Mouse (Mus musculus) frontal cortex, postnatal 25 days (tissue): ENCODE data around the gene Tns3.

Experiments
- DNase-seq, 2 experiments: peaks; one replicate each; pipeline ENCODE4 v3.0.0; 2022; ENCODE audit warnings: low spot score in 2 of 2

The Tns3 gene

DNA sequence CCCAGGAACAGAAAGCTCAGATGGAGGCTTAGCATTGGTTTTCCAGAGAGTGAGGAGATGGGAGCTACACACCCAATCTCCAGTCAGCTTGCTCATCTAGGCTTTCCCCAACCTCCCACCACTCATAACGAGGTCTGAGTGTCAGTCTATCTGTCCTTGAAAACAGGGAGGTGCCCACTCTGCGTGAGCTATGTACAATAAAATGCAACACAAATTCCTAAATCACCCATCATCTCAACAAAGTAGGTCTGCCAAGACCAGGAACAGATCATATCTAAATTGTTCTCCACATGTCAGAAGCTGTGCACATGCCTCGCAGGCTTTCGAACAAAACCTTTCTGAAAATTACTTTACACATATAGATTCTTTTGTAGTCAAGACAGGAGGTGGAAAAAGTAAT lies 134.3 kb downstream of the Tns3 start:
- DNase-seq, result no peak

DNA sequence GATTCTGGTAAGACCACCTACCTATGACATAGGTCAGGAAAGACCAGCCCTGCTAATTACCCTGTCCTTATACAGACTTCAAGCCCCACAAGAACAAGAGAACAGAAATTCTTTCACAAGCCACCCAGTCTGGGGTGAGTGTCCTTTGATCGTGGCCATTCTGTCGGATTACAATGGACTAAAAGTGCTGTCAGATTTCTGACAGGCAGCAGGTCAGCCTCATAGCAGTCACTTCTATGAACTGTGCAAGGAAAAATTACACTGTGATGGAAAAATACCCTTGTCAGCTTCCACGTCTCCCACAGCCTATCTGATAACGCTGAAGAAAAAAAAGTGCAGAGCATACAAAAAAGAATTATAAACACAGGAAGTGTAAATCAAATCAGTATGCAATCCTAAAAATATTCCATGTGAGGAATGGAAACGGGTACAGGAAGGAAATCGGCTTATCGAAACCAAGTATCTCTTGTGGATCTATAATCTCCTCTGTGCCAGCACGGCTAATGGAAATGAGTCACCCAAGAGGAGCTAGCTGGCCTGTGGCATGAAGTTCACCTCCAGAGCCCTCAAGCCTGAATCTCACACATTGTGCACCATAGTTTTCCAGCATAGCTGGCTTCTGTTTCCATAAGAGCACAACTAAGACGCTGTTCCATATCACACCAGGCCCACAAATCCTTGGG lies 138.7 kb downstream of the Tns3 start:
- DNase-seq, result no peak

DNA sequence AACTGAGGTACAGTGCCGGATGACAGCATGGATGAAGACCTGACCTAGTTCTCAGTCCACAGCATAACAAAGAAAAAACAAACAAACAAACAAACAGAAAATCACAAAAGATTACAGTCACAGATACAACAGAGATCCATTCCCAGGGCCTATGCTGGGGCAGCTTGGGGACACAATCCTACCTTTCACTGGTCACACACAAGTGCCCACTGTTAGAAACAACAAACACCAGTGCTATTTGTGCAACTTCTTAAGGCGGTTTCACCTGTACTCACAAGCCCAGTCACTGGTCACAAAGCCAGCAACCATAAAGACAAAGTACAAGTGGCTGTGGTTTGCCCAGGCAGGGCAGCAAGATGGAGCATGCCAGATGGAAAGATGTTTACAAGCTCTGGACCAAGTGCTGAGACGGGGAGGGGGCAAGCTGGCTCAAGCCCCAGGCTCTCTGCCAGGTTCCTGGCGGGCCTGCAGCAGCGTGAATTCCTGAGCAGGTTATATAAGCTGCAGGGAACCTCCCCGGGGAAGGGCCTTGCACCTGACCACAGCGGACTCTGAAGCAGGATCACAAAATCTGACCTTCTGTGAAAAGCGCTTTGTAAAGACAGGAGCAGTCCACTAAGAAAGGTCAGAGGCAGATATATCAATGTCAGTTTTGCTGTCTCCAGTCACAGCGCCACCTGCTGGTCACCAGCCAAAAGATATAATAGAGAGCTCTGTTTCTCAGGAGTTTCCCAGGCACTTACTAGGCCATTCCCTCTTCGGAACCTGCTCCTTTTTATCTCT lies 140.8 kb downstream of the Tns3 start:
- peak; percentile 68 to 70 for DNase-seq

DNA sequence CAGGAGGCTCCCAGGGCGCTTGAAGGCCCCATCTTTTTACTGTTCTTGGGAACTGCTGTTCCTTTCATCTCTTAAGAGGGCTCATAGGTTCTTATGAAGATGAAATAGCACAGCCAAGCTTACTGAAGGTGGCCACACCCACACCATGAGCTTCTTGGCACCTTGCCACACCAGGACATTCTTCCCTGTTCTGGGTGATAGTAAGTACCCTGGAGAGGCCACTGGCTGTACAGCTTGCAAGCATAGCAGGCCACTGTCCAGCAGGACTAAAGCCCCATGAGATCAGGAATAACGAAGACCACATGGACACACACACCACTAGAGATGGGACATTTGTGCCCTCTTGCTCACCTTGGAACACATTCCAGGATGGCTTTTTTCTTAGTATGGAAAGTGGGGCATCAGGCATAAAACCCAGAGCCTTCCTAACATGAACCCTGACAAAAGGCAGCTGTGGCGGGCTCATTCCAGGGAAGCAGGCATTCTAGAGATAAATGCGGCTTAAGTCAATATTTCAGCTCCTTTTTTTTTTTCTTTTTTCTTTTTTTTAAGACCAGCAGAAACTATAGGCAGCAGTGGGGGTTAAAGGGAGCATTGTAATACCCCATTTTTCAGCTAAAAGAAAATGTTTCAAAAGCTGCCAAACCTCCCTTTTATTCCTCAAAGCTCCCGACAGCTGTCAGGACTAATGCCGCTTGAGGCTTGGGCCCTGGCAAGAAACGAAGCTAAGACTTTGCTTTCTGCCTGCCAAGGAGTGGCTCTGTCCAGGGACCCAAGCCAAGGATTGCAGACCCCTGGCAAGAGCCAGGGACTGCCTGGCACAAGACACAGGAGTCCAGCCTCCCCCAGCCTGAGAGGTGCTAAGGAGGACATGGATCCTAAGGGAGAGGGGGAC lies 150.7 kb downstream of the Tns3 start:
- DNase-seq, result no peak

DNA sequence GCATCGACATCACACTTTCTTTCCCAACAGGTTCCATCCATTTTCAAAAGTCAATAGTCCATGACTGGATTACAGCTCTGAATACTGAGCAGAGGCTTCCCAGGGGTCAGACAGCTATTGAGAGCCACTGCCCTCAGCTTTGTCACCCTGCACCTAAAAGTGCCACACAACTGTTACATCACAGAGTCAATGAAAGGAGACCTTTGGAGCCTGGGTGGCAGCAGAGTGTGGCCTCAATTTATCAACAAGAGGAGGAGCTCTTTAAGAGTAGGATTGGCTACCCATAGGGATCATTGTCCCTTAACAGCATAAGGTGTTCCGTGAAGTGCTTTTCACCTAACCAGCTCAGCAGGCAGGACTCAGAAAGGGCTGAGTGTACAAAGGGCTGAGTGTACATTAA lies 154.0 kb downstream of the Tns3 start:
- no peak for DNase-seq

DNA sequence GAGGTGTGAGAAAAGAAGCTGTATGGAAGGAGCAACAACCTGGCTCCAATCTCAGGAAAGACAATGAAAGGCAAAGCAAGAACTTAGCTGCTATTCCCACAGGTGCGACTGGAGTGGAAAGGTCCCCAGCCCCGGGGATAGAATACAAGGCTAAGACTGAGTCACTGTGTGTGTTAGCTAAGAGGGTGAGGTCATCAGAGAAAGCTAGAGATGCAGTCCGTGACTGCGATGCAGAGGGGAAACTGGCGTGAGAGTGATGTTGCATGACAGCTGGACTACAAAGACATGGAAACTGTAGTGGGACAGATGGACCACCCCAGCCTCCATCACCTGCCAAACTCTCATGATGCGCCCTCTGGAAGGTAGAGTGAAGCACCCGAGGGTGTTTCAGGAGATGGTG lies 154.7 kb downstream of the Tns3 start:
- no peak for DNase-seq

DNA sequence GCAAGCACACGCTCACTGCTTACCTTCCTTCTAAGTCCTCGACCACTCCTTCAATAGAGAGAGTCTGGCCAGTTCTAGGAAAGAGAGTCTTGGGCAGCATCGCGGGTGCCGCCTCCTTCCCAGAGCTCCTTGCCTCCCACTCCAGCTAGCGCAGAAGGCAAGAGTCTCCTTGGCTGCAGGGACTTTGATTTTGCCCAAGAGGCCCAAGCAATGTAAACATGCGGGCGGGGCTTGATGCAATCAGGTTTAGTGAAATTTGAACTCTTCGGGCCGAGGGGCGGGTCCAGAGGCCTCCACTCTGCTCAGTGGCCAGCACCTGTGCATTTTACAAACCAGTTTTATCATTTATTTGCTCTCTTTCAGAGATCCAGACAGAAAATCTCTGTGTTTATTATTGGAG lies 160.6 kb downstream of the Tns3 start:
- DNase-seq, result no peak

DNA sequence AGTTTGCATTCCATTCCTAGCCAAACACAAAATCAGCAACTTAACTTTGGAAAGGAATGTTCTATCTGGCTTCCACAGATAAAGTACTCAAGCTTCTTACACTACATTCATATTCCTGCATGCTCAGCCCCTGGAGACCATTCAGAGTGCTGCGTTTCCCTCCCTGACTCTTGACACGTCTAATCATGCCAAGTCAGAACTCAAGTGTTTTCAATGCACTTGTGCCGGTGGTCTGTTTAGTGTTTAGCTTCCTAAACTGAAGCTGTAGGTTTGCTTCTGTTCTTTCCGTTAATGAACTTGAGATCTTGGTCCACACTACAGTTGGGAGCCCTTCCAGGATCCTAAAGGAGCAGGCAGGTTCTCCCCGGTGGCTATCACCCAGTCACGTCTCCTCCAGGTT lies 163.5 kb downstream of the Tns3 start:
- no peak for DNase-seq

DNA sequence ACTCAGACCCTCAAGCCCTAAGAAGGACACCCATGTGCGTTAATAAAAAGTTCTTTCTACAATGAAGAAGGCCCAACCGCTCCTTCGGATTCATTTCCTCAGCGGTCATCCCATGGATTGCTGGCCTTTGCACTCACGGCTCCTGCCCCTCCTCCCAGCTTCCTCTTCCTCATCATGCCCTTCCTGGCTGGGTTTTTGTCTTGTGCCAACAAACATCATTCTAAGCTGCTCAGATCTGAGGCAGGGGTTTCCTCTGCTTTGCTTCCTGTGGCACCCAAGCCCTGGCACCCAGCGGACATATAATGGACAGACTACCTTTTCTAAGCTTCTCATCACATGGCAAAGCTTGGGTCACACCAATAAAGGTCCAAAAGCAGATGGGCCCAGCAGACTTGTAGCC lies 167.2 kb downstream of the Tns3 start:
- DNase-seq, result no peak

DNA sequence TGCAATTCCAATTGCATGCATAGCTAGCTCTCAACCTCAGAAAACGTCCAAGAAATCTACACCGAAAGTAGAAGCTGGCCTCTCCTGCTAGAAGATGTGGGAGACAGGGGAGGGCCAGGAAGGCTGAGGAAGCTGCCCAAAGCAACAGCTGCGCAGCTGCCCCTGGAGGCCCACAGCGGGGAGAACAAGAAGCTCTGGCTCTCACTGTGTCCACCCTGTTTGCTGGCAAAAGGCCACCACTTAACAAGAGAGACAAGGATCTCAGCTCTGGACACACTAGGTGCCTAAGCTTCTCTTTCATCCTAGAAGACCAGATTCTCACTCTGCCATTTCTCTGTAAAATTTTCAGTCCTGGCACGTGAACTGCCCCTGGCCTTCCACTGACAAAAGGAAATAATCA lies 167.6 kb downstream of the Tns3 start:
- DNase-seq, result no peak

DNA sequence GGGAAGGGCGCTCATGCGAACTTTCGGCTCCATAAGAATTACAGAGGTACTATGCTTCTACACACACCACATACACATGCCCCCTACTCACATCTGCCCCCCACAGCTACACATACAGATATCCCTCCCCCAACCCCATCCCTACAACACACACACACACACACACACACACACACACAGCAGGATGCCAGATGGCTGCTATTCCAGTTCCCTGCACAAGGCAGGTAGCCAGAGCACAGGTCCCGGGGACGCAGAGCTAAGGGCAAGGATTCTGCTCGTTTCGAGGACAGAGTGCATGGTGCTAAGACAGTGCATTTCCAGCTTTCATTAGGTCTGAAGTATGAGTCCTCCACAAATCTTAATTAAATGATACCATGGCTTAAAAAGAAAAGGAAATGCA lies 168.5 kb downstream of the Tns3 start:
- no peak for DNase-seq

DNA sequence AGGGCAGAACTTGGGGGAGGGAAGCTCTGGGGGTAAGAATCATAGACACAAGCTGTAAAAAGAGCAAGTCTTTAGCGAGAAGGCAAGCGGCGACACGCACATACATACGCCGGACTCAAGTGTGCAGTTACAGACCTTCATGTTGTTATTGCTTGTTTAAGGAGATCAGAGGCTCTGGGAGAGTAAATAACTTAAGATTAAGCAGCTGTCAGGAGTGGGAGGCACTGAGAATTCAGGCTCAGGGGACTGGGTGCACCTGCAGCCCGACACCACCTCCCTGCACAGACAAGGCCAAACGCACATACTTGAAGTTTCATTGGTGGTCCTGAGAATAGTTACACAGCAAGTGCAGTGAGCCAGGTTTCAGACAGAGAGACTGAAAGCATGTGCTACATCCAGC lies 169.3 kb downstream of the Tns3 start:
- no peak for DNase-seq

DNA sequence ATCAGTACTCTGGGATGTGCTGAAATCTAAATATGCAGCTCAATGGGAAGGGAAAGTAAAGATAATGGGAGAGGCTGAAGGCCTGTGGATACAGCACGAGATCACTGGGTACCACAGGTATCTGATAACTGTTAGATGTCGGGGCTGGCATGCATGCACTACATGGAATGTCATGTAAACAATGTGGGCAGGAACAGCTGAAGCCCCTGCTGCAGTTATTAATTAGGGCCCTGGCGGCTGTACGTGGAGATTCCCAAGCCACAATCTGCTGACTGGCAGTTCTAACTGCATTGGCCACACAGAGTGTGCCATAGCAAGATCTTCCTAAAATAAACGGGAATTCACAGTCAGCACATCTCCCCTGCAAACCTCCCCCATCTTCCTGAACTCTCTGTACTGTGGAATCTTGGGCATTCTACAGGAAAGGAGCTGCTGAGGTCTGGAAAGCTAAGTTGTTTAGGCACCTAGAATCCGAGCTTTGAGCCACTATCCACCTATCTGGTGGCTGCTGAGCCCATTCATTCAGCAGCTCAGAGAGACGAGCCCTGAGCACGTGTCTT lies 170.3 kb downstream of the Tns3 start:
- no peak for DNase-seq

DNA sequence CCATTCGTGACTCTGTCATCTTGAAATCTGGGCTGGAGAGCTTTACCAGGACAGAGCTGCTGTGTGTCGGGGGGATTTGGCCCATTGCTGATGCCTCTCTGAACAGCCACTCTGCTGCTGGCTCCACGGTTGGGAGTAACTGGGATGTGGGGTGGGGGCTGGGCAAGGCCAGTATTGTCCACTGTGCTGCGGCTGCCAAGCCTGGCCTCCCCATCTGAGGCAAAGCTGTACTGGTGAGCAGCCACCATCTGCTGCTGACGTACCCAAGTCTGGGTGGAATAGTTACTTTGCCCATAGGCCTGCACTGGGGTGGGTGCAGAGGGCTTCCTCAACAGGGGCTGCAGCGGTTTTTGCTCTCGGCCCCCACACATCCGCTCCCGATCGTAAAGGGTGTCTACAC lies 172.0 kb downstream of the Tns3 start:
- no peak for DNase-seq

DNA sequence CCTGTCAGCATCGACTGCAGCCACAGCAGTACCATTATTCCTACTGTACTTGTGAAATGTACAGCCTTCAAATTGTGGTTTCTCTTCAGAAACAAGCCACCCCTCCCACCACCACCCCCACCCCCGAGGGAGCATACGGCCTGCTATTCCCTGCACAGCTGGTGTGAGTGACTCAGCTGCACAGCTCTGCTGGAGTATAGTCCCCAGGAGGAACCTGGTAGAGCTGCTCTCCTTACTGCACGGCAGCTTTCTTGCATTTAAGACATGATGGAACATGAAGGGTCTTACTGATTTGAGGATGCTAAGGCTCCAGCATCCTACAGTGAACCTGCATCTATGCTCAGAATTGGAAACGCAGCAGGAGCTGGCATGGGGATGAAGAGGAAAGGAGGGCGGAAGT lies 176.1 kb downstream of the Tns3 start:
- DNase-seq, result no peak

DNA sequence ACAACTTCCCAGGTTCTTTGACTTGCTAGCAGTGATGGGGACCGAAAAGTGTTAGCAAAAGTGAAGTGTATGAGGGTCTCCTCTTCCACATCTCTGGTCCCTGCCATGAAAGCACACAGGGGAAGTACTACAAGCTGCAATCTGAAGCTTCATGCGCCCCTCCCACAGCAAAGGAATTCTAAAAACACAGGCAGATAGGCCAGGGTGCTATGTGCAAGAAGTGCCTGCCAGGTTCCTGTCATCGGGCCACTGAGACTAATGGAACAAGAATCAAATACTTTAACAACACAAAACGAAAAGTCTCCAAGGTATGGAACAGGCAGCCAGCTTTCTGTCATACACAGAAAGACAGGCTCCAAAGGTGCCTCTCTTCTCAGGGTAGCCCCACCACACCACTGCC lies 177.8 kb downstream of the Tns3 start:
- no peak for DNase-seq

DNA sequence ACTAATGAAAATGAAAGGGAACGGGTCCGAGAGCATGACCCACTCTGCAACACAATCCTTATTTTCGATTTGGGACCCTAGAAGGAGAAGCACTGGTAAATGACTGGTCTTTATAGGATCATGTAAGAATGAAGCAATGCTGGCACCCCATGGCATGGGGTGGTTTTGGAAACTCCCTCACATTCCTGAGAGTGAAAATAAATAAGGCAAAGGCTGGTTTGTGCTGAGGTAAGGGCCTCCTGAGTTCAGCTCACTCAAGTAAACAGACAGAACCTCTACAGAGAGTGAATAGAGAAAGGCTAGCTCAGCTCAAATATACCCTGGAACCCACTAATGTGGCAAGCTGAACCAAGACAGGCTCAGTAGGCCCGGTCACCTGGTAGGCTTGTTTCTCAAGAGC lies 179.8 kb downstream of the Tns3 start:
- DNase-seq, result no peak

DNA sequence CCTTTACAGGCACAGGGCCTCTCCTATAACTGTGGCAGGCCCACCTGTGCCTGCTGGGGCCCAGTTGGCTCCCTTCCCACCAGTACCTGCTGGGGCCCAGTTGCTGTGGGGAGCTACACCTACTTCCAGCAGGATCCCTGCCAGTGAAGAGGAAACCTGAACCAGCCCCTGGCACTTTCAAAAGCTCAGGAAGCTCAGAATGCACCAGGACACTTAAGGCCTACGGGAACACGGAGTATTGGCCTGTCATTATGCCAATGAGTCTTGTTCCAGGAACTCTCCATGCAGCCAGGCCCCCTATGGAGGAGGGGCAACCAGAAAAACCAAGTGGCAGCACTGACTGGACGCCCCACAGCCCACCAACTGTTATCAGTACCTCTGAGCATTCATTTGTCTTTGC lies 181.6 kb downstream of the Tns3 start:
- DNase-seq, result no peak

DNA sequence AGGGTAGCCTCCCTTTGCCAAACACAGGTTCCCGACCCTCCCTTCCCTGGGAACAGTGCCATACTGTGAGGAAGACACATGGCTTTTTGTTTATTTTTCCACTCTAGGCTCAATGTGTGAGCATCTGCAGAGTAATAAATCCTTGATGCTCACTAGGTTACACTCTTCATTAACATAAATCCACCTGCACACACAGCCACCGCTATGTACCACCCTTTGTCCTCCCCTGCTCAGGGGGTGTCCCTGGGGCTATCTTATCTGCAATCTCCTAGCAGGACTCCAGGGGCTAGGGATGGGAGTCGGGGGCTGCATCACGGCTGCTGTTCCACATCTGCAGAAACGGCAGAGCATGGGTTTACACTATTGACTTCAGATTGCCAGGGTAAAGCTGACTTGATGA lies 182.4 kb downstream of the Tns3 start:
- DNase-seq, result no peak

DNA sequence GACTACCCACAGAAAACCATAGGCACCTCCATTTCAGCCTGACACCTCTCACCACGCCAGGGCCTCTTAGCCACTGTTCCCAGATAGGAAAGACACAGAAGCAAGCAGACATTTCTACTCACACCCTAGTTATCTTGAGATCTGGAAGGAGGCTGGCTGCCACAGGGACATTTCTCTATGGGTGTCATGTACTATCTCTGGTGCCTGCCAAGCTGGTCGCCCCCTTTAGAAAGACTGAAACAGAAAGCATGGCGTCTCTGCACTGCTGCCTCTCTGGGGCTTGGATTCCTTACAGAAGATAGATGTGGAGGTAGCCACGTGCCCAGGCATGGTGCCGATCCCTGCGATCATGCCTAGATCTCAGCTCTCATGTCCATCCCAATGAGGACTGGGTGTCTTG lies 182.8 kb downstream of the Tns3 start:
- no peak for DNase-seq

DNA sequence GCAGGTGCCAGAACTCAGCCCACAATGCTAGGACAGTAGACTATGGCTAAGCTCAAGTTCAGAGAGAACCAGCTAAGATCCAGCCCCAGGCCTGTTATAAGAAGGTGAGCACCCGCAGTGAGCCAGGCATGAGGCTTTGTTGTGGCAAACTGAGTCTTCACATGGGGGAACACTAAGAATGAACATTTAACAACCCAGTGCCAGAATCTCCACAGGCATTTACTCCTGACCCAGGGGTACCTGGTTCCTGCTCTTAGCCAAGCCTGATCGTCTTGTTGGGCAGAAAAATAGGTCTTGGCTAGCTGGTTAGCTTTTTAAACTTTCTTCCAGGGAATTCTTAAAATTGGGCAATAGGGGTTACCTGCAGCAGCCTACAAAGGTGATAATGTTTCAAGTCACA lies 184.5 kb downstream of the Tns3 start:
- no peak for DNase-seq

DNA sequence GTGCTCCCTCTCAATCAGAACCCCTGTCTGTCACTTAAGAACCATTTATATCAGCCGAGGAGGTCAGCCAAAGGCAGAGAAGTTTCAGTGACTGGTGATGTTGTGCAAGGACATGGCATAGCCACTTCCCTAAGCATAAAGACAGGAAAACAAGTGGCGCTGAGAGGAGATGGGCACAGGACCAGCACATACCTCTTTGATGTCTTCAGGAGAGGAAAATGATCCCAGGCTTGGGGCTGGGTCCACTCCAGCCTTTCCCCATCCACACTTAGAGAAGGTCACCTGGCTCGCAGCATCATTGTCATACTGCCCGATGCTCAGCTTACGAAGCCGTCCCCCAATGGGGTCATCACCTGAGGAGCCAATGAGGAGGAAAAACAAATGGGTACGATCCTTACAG lies 185.0 kb downstream of the Tns3 start:
- no peak for DNase-seq
